Mouse (Mus musculus): Measurements from ENCODE around the gene Exoc4.

- TF ChIP-seq EP300 (IDR thresholded peaks at IDR 0.05; ENCODE audit: low read depth) (no peak), CTCF (IDR thresholded peaks at IDR 0.05; ENCODE audit: low read depth) (no peak)
Measured at GRCm38 (mm10) chr6:33690601-33691000, 441.7 kb downstream of the Exoc4 start.
